Mouse (Mus musculus) ES-Bruce4 (cell line): Measurements from ENCODE around the gene Mta2.

ENCODE experiments used
- CTCF ChIP-seq: IDR thresholded peaks from one replicate; pipeline ENCODE4 v1.8.1; 2011; ENCODE audit warnings: low read depth, low read length
- POLR2A ChIP-seq: IDR thresholded peaks from one replicate; pipeline ENCODE4 v1.8.1; 2011; ENCODE audit warnings: low read length; ENCODE audit not compliant: insufficient read depth

- no peak for TF ChIP-seq CTCF
- no peak for TF ChIP-seq POLR2A
Observed at GRCm38 (mm10) chr19:8943047-8943446, 1.4 kb downstream of the Mta2 start.
